Mouse (Mus musculus): ENCODE measurements at regions not wholly inside any gene's neighbourhood (a gene's known extent, or its start where the extent isn't known, plus 50 kb on each side); places are given as distances from the start of the nearest gene placed in this dataset.

- DNase-seq (ENCODE audit: low spot score in 2 of 2): no peak
Measured at GRCm38 (mm10) chr4:47724331-47725004, 250.0 kb downstream of the Sec61b start.

GRCm38 (mm10) chr4:47725005-47725340 lies 250.5 kb downstream of the Sec61b start:
- DNase-seq (ENCODE audit: low spot score in 2 of 2): no peak

- no peak for DNase-seq (ENCODE audit: low spot score in 2 of 2)
Measured at GRCm38 (mm10) chr4:47746498-47747190, 272.2 kb downstream of the Sec61b start.

GRCm38 (mm10) chr4:47772230-47772920 lies 272.6 kb upstream of the Nr4a3 start:
- no peak for DNase-seq (ENCODE audit: low spot score in 2 of 2)

- DNase-seq (ENCODE audit: low spot score in 2 of 2): no peak
Measured at GRCm38 (mm10) chr4:47774664-47775063, 270.3 kb upstream of the Nr4a3 start.

- DNase-seq (ENCODE audit: low spot score in 2 of 2): no peak
Measured at GRCm38 (mm10) chr4:47781039-47781438, 263.9 kb upstream of the Nr4a3 start.

GRCm38 (mm10) chr4:47796977-47797376 lies 248.0 kb upstream of the Nr4a3 start:
- DNase-seq (ENCODE audit: low spot score in 2 of 2): no peak

- DNase-seq (ENCODE audit: low spot score in 2 of 2): no peak
Measured at GRCm38 (mm10) chr4:47799165-47799564, 245.8 kb upstream of the Nr4a3 start.

- DNase-seq (ENCODE audit: low spot score in 2 of 2): no peak
Measured at GRCm38 (mm10) chr4:47803111-47803510, 241.8 kb upstream of the Nr4a3 start.

GRCm38 (mm10) chr4:47807877-47808276 lies 237.1 kb upstream of the Nr4a3 start:
- no peak for DNase-seq (ENCODE audit: low spot score in 2 of 2)

- no peak for DNase-seq (ENCODE audit: low spot score in 2 of 2)
Measured at GRCm38 (mm10) chr4:47814030-47814429, 230.9 kb upstream of the Nr4a3 start.

- no peak for DNase-seq (ENCODE audit: low spot score in 2 of 2)
Measured at GRCm38 (mm10) chr4:47818371-47819159, 226.4 kb upstream of the Nr4a3 start.

- DNase-seq (ENCODE audit: low spot score in 2 of 2): no peak
Measured at GRCm38 (mm10) chr4:47820562-47820961, 224.4 kb upstream of the Nr4a3 start.

- no peak for DNase-seq (ENCODE audit: low spot score in 2 of 2)
Measured at GRCm38 (mm10) chr4:47823299-47823698, 221.7 kb upstream of the Nr4a3 start.

GRCm38 (mm10) chr4:47824083-47824482 lies 220.9 kb upstream of the Nr4a3 start:
- DNase-seq (ENCODE audit: low spot score in 2 of 2): no peak

- no peak for DNase-seq (ENCODE audit: low spot score in 2 of 2)
Measured at GRCm38 (mm10) chr4:47832905-47833304, 212.0 kb upstream of the Nr4a3 start.

GRCm38 (mm10) chr4:47838411-47838810 lies 206.5 kb upstream of the Nr4a3 start:
- no peak for DNase-seq (ENCODE audit: low spot score in 2 of 2)

GRCm38 (mm10) chr4:47842128-47842656 lies 202.8 kb upstream of the Nr4a3 start:
- no peak for DNase-seq (ENCODE audit: low spot score in 2 of 2)

- DNase-seq (ENCODE audit: low spot score in 2 of 2): no peak
Measured at GRCm38 (mm10) chr4:47845239-47845638, 199.7 kb upstream of the Nr4a3 start.

GRCm38 (mm10) chr4:47846389-47847318 lies 198.3 kb upstream of the Nr4a3 start:
- DNase-seq (ENCODE audit: low spot score in 2 of 2): no peak
